Mouse (Mus musculus) thymus, postnatal 14 days (tissue): ENCODE measurements around the gene Stxbp3.

Source experiments
- DNase-seq: peaks from one replicate; pipeline ENCODE4 v3.0.0; 2021

Gene Stxbp3

GRCm38 (mm10) chr3:108795554-108796299, 44.6 kb downstream of the Stxbp3 start:
- DNase-seq, result peak; percentile 12

- no peak for DNase-seq
Observed at GRCm38 (mm10) chr3:108794780-108795179, 45.5 kb downstream of the Stxbp3 start.

DNA sequence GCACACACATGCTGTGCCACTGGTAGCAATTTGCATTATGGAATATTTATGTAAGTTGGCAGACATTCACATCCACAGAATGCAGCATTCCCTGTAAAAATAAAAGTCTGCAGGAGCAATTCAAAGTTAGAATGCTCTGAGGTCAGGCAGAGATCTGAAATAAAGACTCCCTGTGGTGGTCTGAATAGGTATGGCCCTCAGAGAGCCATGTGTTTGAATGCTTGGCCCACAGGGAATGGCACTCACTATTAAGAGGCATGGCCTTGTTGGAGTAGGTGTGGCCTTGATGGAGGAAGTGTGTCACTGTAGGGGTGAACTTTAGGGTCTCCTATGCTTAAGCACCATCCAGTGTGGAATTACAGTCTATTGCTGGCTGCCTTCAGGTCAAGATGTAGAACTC, 47.9 kb downstream of the Stxbp3 start:
- DNase-seq, result no peak

DNA sequence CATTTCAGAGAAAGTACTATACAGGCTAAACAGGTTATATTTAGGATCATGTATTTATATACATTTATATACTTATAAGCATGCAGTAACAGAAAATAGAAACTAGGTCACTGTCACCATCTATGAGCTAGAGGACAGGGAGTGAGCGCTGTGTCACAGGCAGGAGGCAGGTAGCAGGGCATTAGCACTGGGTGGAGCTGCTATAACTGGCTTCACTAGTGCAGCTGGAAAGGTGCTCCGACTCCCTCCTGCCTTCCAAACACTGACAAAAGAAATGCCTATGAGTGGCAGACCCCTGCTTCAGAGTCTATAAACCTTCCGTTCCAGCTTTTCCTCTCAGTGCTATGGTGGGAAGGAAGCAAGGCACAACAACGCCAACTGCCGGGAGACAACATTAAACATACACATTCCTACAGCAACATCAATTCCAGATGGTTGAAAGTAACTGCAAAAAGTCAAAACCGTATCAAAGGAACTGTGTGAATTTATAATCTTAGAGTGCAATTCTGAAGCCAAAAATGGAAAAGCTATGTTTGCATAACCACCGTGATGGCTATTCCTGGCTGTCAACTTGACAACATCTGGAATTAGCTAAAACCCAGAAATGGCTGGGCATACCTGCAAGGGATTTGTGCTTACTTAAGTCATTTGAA, 49.1 kb downstream of the Stxbp3 start:
- DNase-seq, result no peak

DNA sequence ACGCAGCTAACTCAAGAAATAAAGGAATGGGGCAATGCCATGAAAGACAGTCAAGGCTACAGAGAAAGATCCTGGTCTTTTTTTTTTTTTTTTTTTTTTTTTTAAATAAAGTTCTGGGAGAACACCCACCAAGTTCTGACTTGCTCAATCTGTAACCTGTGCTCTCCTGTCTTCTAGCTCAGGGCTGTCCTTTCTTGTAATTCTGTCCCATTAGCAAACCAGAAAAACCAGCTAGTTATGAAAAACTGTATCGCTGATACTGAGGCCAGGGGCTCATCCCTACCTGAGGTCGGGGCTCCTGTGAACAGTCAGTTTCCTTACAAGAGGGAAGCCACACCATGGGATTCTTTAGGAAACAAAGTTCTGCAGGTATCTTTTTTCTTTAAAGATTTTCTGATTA, 49.8 kb downstream of the Stxbp3 start:
- DNase-seq, result no peak

DNA sequence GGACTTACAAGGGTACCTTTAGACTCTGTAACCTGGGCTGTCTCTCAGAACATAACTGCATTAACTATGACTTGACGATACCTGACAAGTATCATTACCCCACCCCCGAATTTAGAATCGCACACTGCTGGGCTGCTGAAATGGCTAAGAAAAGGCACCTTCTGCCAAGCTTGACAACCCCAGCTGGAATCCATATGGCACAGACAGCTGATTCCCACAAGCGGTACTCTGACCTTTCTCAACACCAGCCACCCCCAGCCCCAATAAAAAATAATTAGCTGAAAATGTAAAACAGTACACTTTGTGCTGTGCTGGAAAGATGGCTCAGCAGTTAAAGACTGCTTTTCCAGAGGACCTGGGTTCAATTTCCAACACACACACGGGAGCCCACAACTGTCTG, 51.0 kb downstream of the Stxbp3 start:
- no peak for DNase-seq

DNA sequence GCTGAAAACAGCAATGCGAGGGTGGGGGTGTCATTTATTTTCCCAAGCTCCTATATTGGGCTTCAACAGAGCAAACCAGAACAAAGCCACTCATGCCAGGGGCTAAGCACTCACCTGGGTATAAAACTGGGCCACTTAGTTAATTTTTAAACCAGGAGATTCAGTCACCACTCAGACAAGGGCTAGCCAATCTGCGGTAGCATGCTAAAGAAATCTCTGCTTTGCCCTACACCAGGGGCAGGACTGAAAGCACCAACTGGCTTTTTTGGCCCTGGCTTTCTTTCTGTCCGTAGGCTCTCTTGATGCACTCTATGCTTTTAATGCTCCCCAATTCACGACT, 51.9 kb downstream of the Stxbp3 start:
- DNase-seq, result no peak

GRCm38 (mm10) chr3:108787754-108788454, 52.4 kb downstream of the Stxbp3 start:
- no peak for DNase-seq

- no peak for DNase-seq
Observed at GRCm38 (mm10) chr3:108786520-108786919, 53.8 kb downstream of the Stxbp3 start.

DNA sequence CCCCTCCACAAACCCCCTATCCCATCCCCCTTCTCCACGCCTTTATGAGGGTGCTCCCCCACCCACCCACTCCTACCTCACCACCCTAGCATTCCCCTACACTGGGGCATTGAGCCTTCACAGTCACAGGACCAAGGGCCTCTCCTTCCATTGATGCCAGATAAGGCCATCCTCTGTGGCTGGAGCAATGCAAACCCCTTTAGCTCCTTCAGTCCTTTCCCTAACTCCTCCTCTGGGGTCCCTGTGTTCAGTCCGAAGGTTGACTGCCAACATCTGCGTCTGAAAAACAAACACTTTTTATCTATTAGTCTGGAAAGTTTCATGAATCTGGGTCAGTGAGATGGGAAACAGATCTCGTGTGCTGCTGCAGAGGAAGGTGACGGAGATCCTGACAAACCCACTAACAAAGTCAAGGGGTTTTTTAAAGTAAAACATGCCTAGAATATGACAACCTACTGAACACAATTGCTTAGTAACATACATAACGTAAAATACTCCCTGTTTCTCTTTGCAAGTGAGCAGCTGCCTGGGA, 57.9 kb downstream of the Stxbp3 start:
- DNase-seq, result no peak

- no peak for DNase-seq
Observed at GRCm38 (mm10) chr3:108781884-108782270, 58.4 kb downstream of the Stxbp3 start.

GRCm38 (mm10) chr3:108781238-108781883, 59.0 kb downstream of the Stxbp3 start:
- DNase-seq, result no peak

GRCm38 (mm10) chr3:108778761-108779540, 61.4 kb downstream of the Stxbp3 start:
- DNase-seq, result no peak

DNA sequence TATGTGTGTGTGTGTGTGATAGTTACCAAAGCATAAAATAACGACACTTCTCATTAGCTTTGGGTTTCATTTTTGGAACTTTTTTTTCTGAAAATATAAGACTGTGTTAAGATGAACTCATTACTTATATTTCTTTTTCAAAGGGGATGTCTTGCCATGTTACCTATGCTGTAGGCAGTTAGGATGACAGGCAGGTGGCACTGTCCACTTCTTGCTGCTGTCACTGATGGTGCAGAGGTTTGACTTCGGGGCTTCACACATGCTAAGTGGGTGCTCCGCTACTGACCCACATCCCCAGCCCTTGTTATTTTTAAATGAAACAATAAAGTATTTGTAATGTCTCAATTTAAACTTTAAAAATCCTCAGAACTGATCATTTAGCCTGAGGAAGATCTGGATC, 67.5 kb downstream of the Stxbp3 start:
- DNase-seq, result peak; percentile 9

- no peak for DNase-seq
Observed at GRCm38 (mm10) chr3:108772211-108772610, 68.1 kb downstream of the Stxbp3 start.

DNA sequence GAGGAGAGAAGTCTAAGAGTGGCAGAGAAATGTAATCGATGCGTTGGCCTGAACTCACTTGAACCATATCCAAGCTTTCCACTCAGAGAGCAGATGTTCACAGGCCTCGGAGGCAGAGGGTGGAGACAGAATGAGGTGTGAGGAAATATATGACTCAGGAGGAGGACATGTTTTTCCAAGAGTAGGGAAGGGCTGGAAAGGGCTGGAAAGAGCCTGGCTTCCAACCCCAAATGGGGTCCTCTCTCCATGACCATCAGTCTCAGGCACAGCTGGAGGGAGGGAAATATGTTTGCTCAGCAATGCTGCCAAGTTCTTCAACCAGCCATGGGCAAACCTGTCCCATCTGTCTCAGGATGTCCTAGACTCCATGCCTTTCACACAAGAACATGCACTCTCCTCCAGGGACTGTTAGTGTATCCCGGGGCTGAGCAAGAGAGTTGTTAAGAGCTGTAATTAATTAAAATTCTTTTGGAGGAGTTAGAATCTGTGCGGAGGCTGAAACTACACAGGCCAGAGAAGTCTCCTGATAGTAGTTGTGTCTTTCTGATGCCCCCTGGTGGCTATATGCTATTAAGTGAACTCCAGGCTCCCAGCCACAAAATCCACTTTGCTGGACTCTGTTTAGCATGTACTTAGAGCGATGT, 69.5 kb downstream of the Stxbp3 start:
- DNase-seq, result peak; percentile 73

DNA sequence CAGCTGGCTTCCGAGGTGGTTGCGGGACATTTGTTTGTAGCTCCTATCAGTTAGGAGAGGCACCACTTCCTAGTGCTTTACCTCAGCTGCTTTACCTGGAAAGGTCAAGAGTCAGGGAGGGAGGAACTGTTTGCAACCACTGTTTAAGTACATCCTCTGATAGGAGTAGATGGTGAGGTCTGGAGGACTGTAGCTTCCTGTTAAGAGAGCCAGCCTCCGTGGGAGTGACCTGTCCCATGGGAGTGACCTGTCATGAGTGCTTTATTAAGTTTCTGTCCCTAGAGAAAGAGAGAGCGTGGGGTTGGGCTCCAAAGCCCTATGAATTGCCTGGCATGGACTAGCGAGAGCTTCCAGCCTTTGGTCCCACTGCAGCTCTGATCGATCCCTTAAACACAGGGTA, 70.8 kb downstream of the Stxbp3 start:
- DNase-seq, result no peak

DNA sequence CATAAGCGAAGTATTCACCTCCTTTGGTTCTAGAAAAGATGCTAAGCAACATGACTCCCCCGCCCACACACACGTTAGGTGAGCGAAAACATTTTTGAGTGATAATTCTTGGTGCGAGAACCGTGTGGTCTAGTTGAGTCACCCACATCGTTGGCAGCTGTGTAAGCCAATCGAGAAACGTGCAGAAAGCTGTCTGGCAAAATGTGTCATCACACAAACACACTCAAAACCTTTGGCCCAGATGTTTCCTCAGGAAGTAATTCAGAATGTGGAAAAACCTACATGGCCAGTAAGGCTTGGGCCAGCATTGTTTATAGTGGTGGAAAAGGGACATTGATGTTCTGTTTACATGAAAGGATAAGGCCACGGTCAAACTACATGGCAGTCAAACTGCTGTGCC, 72.9 kb downstream of the Stxbp3 start:
- no peak for DNase-seq

GRCm38 (mm10) chr3:108766943-108767342, 73.4 kb downstream of the Stxbp3 start:
- no peak for DNase-seq

GRCm38 (mm10) chr3:108765476-108765875, 74.8 kb downstream of the Stxbp3 start:
- DNase-seq, result no peak

GRCm38 (mm10) chr3:108764976-108765375, 75.3 kb downstream of the Stxbp3 start:
- DNase-seq, result no peak

- no peak for DNase-seq
Observed at GRCm38 (mm10) chr3:108763691-108764090, 76.6 kb downstream of the Stxbp3 start.
